Mouse (Mus musculus) embryonic fibroblast, embryonic 13.5 days (primary cell): ENCODE measurements around the gene Lamb3.

ENCODE experiments used
- CTCF ChIP-seq: IDR thresholded peaks from 2 replicates; pipeline ENCODE4 v1.5.1; 2011; ENCODE audit warnings: mild to moderate bottlenecking, control low read depth, low read length, moderate library complexity, borderline replicate concordance; ENCODE audit not compliant: insufficient read depth
- POLR2A ChIP-seq: IDR thresholded peaks from 2 replicates; pipeline ENCODE4 v1.6.1; 2011; ENCODE audit warnings: low read depth, mild to moderate bottlenecking, control low read depth, low read length, moderate library complexity

DNA sequence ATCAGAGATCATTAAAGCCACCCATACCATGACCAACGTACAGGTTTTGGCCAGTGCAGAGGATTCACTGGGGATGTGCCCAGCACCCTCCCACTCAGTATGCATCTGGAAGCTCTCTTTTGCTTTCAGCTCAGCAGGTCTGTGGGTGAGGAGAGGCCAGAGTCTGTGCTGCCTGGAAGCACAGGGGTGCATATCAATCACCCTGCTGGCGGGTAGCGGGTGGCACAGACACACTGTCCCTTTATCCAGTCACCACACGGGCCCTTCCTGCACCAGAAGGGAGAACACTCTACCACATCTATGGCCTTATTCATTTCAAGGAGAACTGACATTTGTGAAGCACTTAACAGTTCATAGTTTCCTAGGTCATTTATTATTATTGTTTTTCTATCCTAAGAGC is 30.9 kb downstream of the Lamb3 start:
- TF ChIP-seq CTCF (no peak), POLR2A (no peak)
